Mouse (Mus musculus): ENCODE data around the gene Yipf1. TPM values are rescaled to one million over a fixed set of nuclear protein-coding genes. Genes with fewer than 3 reads are reported as not detected.

The Yipf1 gene
- polyA plus RNA-seq, 1 experiment from 2014 or later = 71.7 TPM

GRCm38 (mm10) chr4:107367567-107368314 lies 53.6 kb downstream of the Yipf1 start, which contains the start of gene Ndc1:
TSS of gene Ndc1 (plus strand) at chr4:107367784.
- Histone ChIP-seq H3K4me3 (ENCODE audit: low read depth, low read length) (peak within 1 kb of the TSS; percentile 66), H3K9ac (replicated peaks; ENCODE audit: low read depth) (peak within 1 kb of the TSS; percentile 59), H3K9me3 (ENCODE audit: low read length) (no peaks in the 10 kb centered on the region), H3K36me3 (ENCODE audit: insufficient read depth, low read length) (no peaks in the 10 kb centered on the region), H3K27ac (ENCODE audit: low read length) (peak within 1 kb of the TSS; percentile 79), H3K4me1 (ENCODE audit: insufficient read depth, low read depth, low read length) (no peaks in the 10 kb centered on the region), H3K4me2 (replicated peaks; ENCODE audit: low read depth, low read length) (peak within 1 kb of the TSS; percentile 77), H3K27me3 (replicated peaks; ENCODE audit: insufficient read depth, low read length) (no peaks in the 10 kb centered on the region)
- DNase-seq (ENCODE audit: low spot score) (peak; percentile 96), ATAC-seq (peak; percentile 98)
- peak; percentile 42; the same call in 1 of the 2 replicates for TF ChIP-seq EP300 (IDR thresholded peaks at IDR 0.05)
- peak; percentile 28; the same call in 1 of the 2 replicates for TF ChIP-seq CTCF (IDR thresholded peaks at IDR 0.05)
- under 1% methylated on average over 51 of the region's 51 CpGs for WGBS

DNA sequence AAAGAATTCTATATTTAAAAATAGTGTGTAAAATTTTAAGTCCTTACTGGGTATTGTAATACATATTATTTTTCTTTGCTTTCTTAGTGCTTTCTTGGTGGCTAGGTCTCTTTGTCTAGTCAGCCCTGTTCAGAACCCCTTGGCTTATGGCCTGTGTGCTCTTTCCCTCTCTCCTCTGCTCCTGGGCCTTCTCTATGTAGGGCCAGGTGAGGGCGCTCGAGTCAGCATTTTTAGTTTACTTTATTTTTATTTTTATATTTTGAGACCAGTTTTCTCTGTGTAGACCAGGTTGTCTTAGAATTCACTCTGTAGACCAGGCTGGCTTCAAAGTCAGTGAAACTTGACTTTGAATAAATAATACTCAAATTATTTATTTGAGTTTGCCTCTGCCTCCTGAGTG lies 58.1 kb downstream of the Yipf1 start:
- no peaks in the 10 kb centered on the region for H3K4me1 ChIP-seq (ENCODE audit: insufficient read depth, low read depth, low read length)
- no peak overlapping the region for H3K4me3 ChIP-seq (ENCODE audit: low read depth, low read length)
- no peak for ATAC-seq
- no peak overlapping the region for H3K9ac ChIP-seq (replicated peaks; ENCODE audit: low read depth)
- no peak overlapping the region for H3K4me2 ChIP-seq (replicated peaks; ENCODE audit: low read depth, low read length)
- TF ChIP-seq EP300 (IDR thresholded peaks at IDR 0.05) (no peak), CTCF (IDR thresholded peaks at IDR 0.05) (peak; percentile 40)
- no peak overlapping the region for H3K27ac ChIP-seq (ENCODE audit: low read length)
- no peaks in the 10 kb centered on the region for H3K27me3 ChIP-seq (replicated peaks; ENCODE audit: insufficient read depth, low read length)
- peaks cover 6% of the 10 kb centered on the region; the same call in 1 of the 2 replicates for H3K36me3 ChIP-seq (ENCODE audit: insufficient read depth, low read length)
- H3K9me3 ChIP-seq (ENCODE audit: low read length) = no peaks in the 10 kb centered on the region
- WGBS = 58% methylated on average over 2 of the region's 2 CpGs
- no peak for DNase-seq (ENCODE audit: low spot score)

DNA sequence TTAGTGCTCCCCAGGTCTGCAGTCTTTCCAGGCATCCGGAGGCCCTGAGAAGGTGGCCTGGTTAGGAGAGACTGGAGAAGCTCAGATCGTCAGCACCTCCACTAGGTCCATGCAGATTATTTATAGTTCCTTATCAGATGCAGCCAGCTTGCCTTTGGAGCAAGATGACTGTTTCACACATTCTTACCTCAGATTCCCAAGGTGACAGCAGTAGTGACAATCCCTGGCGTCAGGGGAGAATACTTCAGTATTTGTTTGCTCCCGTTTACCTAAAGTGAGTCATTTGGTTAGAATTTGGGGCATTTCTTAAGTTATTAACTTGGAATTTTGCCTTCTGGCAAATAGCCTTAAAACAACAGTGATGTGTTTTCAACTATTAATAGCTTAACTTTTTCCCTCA lies 60.5 kb downstream of the Yipf1 start:
- DNase-seq (ENCODE audit: low spot score) (peak; percentile 18), ATAC-seq (no peak)
- Histone ChIP-seq H3K27ac (ENCODE audit: low read length) (no peak overlapping the region), H3K4me2 (replicated peaks; ENCODE audit: low read depth, low read length) (no peak overlapping the region), H3K4me3 (ENCODE audit: low read depth, low read length) (no peak overlapping the region), H3K27me3 (replicated peaks; ENCODE audit: insufficient read depth, low read length) (no peaks in the 10 kb centered on the region), H3K9ac (replicated peaks; ENCODE audit: low read depth) (no peak overlapping the region), H3K36me3 (ENCODE audit: insufficient read depth, low read length) (peaks cover 6% of the 10 kb centered on the region; the same call in 1 of the 2 replicates), H3K9me3 (ENCODE audit: low read length) (no peaks in the 10 kb centered on the region), H3K4me1 (ENCODE audit: insufficient read depth, low read depth, low read length) (no peaks in the 10 kb centered on the region)
- TF ChIP-seq CTCF (IDR thresholded peaks at IDR 0.05) (no peak), EP300 (IDR thresholded peaks at IDR 0.05) (no peak)
- 60% methylated on average over 4 of the region's 4 CpGs for WGBS

DNA sequence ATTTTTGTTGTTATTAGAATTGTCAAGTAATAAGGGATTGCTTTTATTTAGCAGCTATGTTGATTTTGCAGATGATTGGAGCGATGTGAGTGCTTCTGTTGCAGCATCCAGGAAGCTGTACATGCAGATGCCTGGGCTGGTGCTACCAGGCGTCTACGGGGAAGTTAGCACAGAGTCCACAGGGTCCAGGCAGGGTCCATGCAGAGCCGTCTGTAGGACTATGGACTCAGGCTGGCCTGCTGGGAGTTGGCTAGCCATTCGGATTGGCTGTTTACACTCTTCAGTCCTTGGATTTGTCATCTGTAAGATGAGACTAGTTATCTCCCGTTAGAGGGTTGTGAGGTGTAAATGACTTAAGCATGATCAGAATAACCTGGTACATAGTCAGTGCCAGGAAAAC lies 64.8 kb downstream of the Yipf1 start:
- Histone ChIP-seq H3K36me3 (ENCODE audit: insufficient read depth, low read length) (peaks cover 10% of the 10 kb centered on the region; the same call in 1 of the 2 replicates), H3K27ac (ENCODE audit: low read length) (no peak overlapping the region), H3K4me1 (ENCODE audit: insufficient read depth, low read depth, low read length) (no peaks in the 10 kb centered on the region), H3K9me3 (ENCODE audit: low read length) (no peaks in the 10 kb centered on the region), H3K27me3 (replicated peaks; ENCODE audit: insufficient read depth, low read length) (no peaks in the 10 kb centered on the region), H3K9ac (replicated peaks; ENCODE audit: low read depth) (no peak overlapping the region), H3K4me3 (ENCODE audit: low read depth, low read length) (no peak overlapping the region), H3K4me2 (replicated peaks; ENCODE audit: low read depth, low read length) (no peak overlapping the region)
- no peak for DNase-seq (ENCODE audit: low spot score)
- WGBS = 84% methylated on average over 6 of the region's 6 CpGs
- ATAC-seq = no peak
- TF ChIP-seq CTCF (IDR thresholded peaks at IDR 0.05) = no peak
- no peak for TF ChIP-seq EP300 (IDR thresholded peaks at IDR 0.05)

DNA sequence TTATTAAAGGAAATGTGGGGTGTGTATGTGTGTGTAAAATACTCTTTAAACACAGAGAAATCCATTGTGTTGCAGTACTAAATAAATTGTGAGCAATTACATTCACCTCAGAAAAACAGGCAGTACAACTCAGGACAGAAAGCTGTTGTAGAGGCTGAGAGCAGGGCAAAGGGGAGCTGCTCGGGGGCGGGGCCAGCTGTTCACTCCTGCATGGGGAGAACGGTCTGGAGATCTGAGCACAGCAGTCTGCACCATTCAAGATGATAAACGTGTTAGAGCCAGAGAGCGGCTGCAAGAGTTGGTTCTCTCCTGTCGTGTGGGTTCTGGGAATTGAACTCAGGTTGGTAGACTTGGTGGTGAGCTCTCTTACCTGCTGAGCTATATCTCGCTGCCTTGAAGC lies 66.7 kb downstream of the Yipf1 start:
- ATAC-seq (no peak), DNase-seq (ENCODE audit: low spot score) (no peak)
- Histone ChIP-seq H3K27ac (ENCODE audit: low read length) (no peak overlapping the region), H3K4me2 (replicated peaks; ENCODE audit: low read depth, low read length) (no peak overlapping the region), H3K36me3 (ENCODE audit: insufficient read depth, low read length) (0 out of 2 replicates have a peak, but pooled peaks cover 4% of the 10 kb centered on the region), H3K9me3 (ENCODE audit: low read length) (no peaks in the 10 kb centered on the region), H3K9ac (replicated peaks; ENCODE audit: low read depth) (no peak overlapping the region), H3K4me1 (ENCODE audit: insufficient read depth, low read depth, low read length) (no peaks in the 10 kb centered on the region), H3K4me3 (ENCODE audit: low read depth, low read length) (no peak overlapping the region), H3K27me3 (replicated peaks; ENCODE audit: insufficient read depth, low read length) (no peaks in the 10 kb centered on the region)
- 80% methylated on average over 7 of the region's 7 CpGs for WGBS
- TF ChIP-seq EP300 (IDR thresholded peaks at IDR 0.05) (no peak), CTCF (IDR thresholded peaks at IDR 0.05) (no peak)

DNA sequence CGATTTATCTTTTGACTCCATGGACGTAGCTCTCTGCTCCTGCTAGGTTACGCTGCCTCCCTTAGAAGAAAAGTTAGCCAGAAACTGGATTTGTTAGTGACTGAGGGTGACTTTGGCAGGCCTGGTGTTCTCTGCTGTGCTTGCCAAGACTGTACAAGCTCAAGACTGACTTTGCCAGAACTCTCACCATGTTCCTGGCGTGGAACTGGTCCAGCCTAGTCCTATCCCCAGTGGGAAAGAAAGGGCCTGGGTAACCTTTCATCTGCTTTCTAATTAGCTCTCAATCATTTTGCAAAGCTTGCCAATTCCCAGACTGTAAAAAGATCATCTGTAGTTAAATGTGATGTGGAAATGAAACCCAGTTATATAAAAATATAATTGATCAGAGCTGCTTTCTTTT lies 72.9 kb downstream of the Yipf1 start:
- Histone ChIP-seq H3K27me3 (replicated peaks; ENCODE audit: insufficient read depth, low read length) (no peaks in the 10 kb centered on the region), H3K9ac (replicated peaks; ENCODE audit: low read depth) (no peak overlapping the region), H3K27ac (ENCODE audit: low read length) (no peak overlapping the region), H3K36me3 (ENCODE audit: insufficient read depth, low read length) (no peaks in the 10 kb centered on the region), H3K4me3 (ENCODE audit: low read depth, low read length) (no peak overlapping the region), H3K4me1 (ENCODE audit: insufficient read depth, low read depth, low read length) (no peaks in the 10 kb centered on the region), H3K9me3 (ENCODE audit: low read length) (no peaks in the 10 kb centered on the region), H3K4me2 (replicated peaks; ENCODE audit: low read depth, low read length) (no peak overlapping the region)
- no peak for DNase-seq (ENCODE audit: low spot score)
- 91% methylated on average over 4 of the region's 4 CpGs for WGBS
- TF ChIP-seq CTCF (IDR thresholded peaks at IDR 0.05) = no peak
- no peak for TF ChIP-seq EP300 (IDR thresholded peaks at IDR 0.05)
- ATAC-seq = no peak

Measured in lung, postnatal 0 days (tissue).